Mouse (Mus musculus) stomach, embryonic 16.5 days (tissue): Measurements from ENCODE around the gene Dnlz. TPM values are rescaled to one million over a fixed set of nuclear protein-coding genes. Genes with fewer than 3 reads are reported as not detected.

Experiments
- ATAC-seq: fragments of 200-750 bp; cut with Nextera tagmentation; 2 replicates; pipeline ENCODE4 v1.8.0; 2017; ENCODE audit warnings: moderate number of reproducible peaks, moderate TSS enrichment; ENCODE audit not compliant: insufficient read depth, low FRiP score
- H3K27ac ChIP-seq: fragments of 300-500 bp; sonication (generic); 2 replicates; pipeline ENCODE4 v1.5.1; 2014; ENCODE audit warnings: low read length
- H3K27me3 ChIP-seq: fragments of 300-500 bp; sonication (generic); 2 replicates; pipeline ENCODE4 v1.6.1; 2014; ENCODE audit warnings: low read length, control low read depth, mixed read lengths; ENCODE audit not compliant: control insufficient read depth, insufficient read depth
- H3K36me3 ChIP-seq: fragments of 300-500 bp; sonication (generic); 2 replicates; pipeline ENCODE4 v1.6.1; 2014; ENCODE audit warnings: low read length; ENCODE audit not compliant: control insufficient read depth, insufficient read depth
- H3K4me1 ChIP-seq: fragments of 300-500 bp; sonication (generic); 2 replicates; pipeline ENCODE4 v1.6.1; 2014; ENCODE audit warnings: low read length, control low read depth, mixed read lengths; ENCODE audit not compliant: control insufficient read depth, insufficient read depth
- H3K4me2 ChIP-seq: fragments of 300-500 bp; sonication (generic); 2 replicates; pipeline ENCODE4 v1.6.1; 2014; ENCODE audit warnings: low read depth, low read length, mixed read lengths
- H3K4me3 ChIP-seq: fragments of 300-500 bp; sonication (generic); replicated peaks from 2 replicates; pipeline ENCODE4 v1.5.1; 2014; ENCODE audit warnings: mild to moderate bottlenecking, low read length
- H3K9ac ChIP-seq: fragments of 300-500 bp; sonication (generic); 2 replicates; pipeline ENCODE4 v1.6.1; 2014; ENCODE audit warnings: low read length
- H3K9me3 ChIP-seq: fragments of 300-500 bp; sonication (generic); replicated peaks from 2 replicates; pipeline ENCODE4 v1.6.1; 2016; ENCODE audit warnings: low read length, control low read depth; ENCODE audit not compliant: control insufficient read depth
- WGBS: fragments of 180-500 bp; shearing (Covaris S2); extraction: QIAGEN DNeasy Blood & Tissue Kit; methylation state at CpG from one replicate; pipeline ENCODE4 v1.1.7; 2014; 5-methylcytosine and 5-hydroxymethylcytosine counted together
- polyA plus RNA-seq: library from polyadenylated mRNA; unstranded; fragments of >200 nt; fragmentation: Nextera tagmentation; extraction: Ambion mirVana; gene quantifications from 2 replicates; pipeline ENCODE4 v1.2.1, GENCODE M21; 2015

Gene Dnlz
- polyA plus RNA-seq, 1 experiment from 2014 or later, result 20.5 TPM

DNA sequence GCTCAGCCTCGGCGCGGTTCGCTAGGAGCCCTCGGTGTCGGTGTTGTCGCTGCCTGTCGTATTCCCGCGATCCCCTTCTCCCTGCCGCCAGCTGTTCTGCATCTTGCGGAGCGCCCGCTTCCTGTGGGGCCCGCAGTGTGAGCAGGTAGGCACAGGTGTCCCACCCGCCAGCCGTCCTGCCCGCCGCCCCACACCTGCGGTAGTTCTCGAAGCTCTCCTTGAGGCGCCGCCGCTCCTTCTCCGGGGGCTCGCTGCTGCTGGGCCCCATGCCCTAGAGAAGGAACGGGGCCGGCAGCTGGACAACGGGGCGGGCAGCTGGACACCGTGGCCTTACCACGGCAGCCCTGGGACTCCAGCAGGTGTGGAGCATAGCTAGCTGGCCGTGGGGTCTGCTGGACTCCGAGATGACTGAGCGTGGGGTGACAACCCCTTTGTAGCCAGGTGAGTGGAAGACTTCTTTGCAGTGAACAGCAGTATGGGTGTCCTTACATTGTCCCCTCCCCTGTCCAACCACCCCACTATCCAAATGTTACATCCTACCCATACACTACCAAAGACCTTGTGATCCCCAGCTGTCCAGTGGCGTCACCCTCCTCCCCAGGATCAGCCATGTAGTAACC lies 491 bp upstream of the Dnlz start:
- Histone ChIP-seq H3K9ac (peak overlapping the region; percentile 93), H3K27ac (no peak overlapping the region; the same call in 1 of the 2 replicates), H3K4me3 (peak overlapping the region; percentile 82), H3K4me2 (peak overlapping the region; percentile 98), H3K9me3 (no peaks in the 10 kb centered on the region), H3K4me1 (peaks cover 20% of the 10 kb centered on the region), H3K27me3 (no peaks in the 10 kb centered on the region), H3K36me3 (peaks cover 7% of the 10 kb centered on the region; the same call in 1 of the 2 replicates)
- WGBS, result 2% methylated on average over 36 of the region's 36 CpGs
- peak; percentile 16; the same call in 1 of the 2 replicates for ATAC-seq

GRCm38 (mm10) chr2:26348241-26348640 lies 3.7 kb downstream of the Dnlz start:
- Histone ChIP-seq H3K36me3 (peaks cover 15% of the 10 kb centered on the region; the same call in 1 of the 2 replicates), H3K4me2 (no peak overlapping the region), H3K9me3 (no peaks in the 10 kb centered on the region), H3K27ac (peak overlapping the region; percentile 48), H3K4me1 (peaks cover 22% of the 10 kb centered on the region), H3K27me3 (no peaks in the 10 kb centered on the region), H3K4me3 (no peak overlapping the region), H3K9ac (0 out of 2 replicates have a peak overlapping the region, but pooled peaks have one; percentile 31)
- WGBS, result 40% methylated on average over 6 of the region's 6 CpGs
- ATAC-seq, result 0 out of 2 replicates have a peak, but pooled peaks have one; percentile 11

GRCm38 (mm10) chr2:26342609-26343490 lies 9.1 kb downstream of the Dnlz start:
- Histone ChIP-seq H3K4me2 (peak overlapping the region; percentile 32; the same call in 1 of the 2 replicates), H3K4me3 (no peak overlapping the region; the same call in 1 of the 2 replicates), H3K9me3 (no peaks in the 10 kb centered on the region), H3K27me3 (no peaks in the 10 kb centered on the region), H3K9ac (peak overlapping the region; percentile 57), H3K36me3 (peaks cover 9% of the 10 kb centered on the region; the same call in 1 of the 2 replicates), H3K4me1 (peaks cover 29% of the 10 kb centered on the region), H3K27ac (peak overlapping the region; percentile 95)
- peak; percentile 42 for ATAC-seq
- 52% methylated on average over 11 of the region's 11 CpGs for WGBS

GRCm38 (mm10) chr2:26342044-26342443 lies 9.9 kb downstream of the Dnlz start:
- Histone ChIP-seq H3K4me2 (peak overlapping the region; percentile 32), H3K36me3 (peaks cover 5% of the 10 kb centered on the region; the same call in 1 of the 2 replicates), H3K4me3 (peak overlapping the region; percentile 6; the same call in 1 of the 2 replicates), H3K27me3 (no peaks in the 10 kb centered on the region), H3K27ac (peak overlapping the region; percentile 95), H3K4me1 (peaks cover 27% of the 10 kb centered on the region), H3K9ac (peak overlapping the region; percentile 57), H3K9me3 (no peaks in the 10 kb centered on the region)
- WGBS, result 18% methylated on average over 10 of the region's 10 CpGs
- peak; percentile 90 for ATAC-seq

GRCm38 (mm10) chr2:26341510-26341981 lies 10.4 kb downstream of the Dnlz start:
- Histone ChIP-seq H3K4me3 (no peak overlapping the region), H3K27ac (peak overlapping the region; percentile 95), H3K9ac (peak overlapping the region; percentile 57), H3K27me3 (no peaks in the 10 kb centered on the region), H3K4me2 (0 out of 2 replicates have a peak overlapping the region, but pooled peaks have one; percentile 27), H3K9me3 (no peaks in the 10 kb centered on the region), H3K36me3 (peaks cover 4% of the 10 kb centered on the region; the same call in 1 of the 2 replicates), H3K4me1 (peaks cover 27% of the 10 kb centered on the region)
- ATAC-seq, result peak; percentile 29; the same call in 1 of the 2 replicates
- 68% methylated on average over 2 of the region's 2 CpGs for WGBS

DNA sequence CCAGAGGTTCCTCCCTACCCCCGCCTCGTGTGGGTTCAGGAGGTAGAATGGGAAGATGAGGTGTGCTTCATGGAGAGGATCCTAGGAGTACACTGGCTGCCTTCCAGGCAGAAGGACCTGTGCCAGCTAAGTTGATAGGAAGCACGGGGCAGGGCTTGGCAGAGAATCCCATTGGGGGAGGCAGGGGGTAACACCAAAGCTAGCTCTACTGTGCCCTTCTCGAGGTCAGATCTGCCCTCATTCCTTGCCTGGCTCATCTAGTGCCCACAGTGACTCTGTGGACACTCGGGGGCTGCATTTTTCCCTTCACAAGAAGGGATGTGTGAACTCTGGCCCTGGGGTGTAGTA lies 12.7 kb downstream of the Dnlz start:
- no peak overlapping the region for H3K9ac ChIP-seq
- whole genome bisulfite sequencing, result 84% methylated on average over 5 of the region's 5 CpGs
- no peaks in the 10 kb centered on the region; the same call in 1 of the 2 replicates for H3K36me3 ChIP-seq
- H3K4me3 ChIP-seq, result no peak overlapping the region
- no peak overlapping the region for H3K27ac ChIP-seq
- H3K4me2 ChIP-seq, result no peak overlapping the region
- no peak for ATAC-seq
- H3K4me1 ChIP-seq, result peaks cover 27% of the 10 kb centered on the region
- H3K9me3 ChIP-seq, result no peaks in the 10 kb centered on the region
- no peaks in the 10 kb centered on the region for H3K27me3 ChIP-seq

GRCm38 (mm10) chr2:26338302-26339203 lies 13.4 kb downstream of the Dnlz start:
- no peak overlapping the region for H3K27ac ChIP-seq
- no peak overlapping the region for H3K4me2 ChIP-seq
- no peak for ATAC-seq
- H3K4me1 ChIP-seq, result peaks cover 27% of the 10 kb centered on the region
- H3K36me3 ChIP-seq, result no peaks in the 10 kb centered on the region; the same call in 1 of the 2 replicates
- H3K9ac ChIP-seq, result no peak overlapping the region
- 83% methylated on average over 8 of the region's 13 CpGs for WGBS
- H3K27me3 ChIP-seq, result no peaks in the 10 kb centered on the region
- no peak overlapping the region for H3K4me3 ChIP-seq
- no peaks in the 10 kb centered on the region for H3K9me3 ChIP-seq

DNA sequence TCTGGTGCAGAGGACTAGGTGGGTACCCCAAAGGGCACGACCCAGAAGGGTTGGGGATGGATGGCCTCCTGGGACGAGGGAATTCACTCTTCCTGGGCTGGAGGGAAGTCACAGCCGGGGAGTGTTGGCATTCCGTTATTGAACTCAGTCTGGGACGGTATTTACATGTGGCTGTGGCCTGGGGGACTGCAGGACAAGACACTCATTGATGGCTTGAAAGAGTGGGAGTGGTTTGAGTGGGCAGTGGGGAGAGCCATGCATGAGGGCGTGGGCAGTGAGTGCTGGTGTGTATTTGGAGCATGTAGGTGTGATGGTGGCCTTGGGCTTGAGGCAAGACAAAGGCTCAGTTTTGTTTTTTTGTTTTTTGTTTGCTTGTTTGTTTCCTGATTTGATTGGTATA lies 21.2 kb downstream of the Dnlz start:
- Histone ChIP-seq H3K4me2 (no peak overlapping the region), H3K36me3 (peaks cover 13% of the 10 kb centered on the region), H3K27ac (no peak overlapping the region), H3K4me1 (no peaks in the 10 kb centered on the region), H3K27me3 (no peaks in the 10 kb centered on the region), H3K4me3 (no peak overlapping the region), H3K9ac (no peak overlapping the region), H3K9me3 (no peaks in the 10 kb centered on the region)
- ATAC-seq, result no peak
- WGBS, result 70% methylated on average over 6 of the region's 6 CpGs
